Mouse (Mus musculus): Measurements from ENCODE around the gene Gpatch8. TPM values are rescaled to one million over a fixed set of nuclear protein-coding genes. Genes with fewer than 3 reads are reported as not detected.

The Gpatch8 gene
- total and polyA plus RNA-seq, 3 experiments, result 11.7 to 18.0 (median 14.8) TPM

DNA sequence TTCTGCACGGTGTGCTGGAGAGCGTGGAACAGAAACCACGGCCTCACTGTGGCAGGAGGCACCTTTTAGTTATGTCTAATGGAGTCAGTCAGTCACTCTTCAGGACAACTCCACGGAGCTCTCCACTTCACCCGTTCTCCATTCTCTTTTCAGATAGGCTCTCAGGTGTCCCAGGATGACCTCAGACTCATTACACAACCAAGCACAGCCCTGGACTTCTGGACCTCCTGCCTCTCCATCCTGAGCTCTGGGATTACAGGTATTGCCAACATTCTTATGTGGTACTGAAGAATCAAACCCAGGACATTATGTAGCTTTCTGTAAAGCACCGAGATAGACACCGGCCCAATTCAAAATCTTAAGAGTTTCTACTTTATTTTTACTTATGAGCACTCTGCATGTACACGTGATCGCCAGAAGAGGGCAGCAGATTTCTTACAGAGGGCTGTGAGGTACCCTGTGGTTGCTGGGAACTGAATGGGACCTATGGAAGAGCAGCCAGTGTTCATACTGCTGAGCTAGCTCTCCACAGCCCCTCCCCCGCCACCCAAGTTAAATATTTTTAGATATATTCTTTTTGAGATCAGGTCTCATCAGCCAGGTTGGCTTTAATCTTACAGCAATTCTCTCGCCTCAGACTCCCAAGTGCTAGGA lies 69.3 kb downstream of the Gpatch8 start:
- no peak overlapping the region for H3K27ac ChIP-seq
- no peaks in the 10 kb centered on the region for H3K79me2 ChIP-seq (replicated peaks; ENCODE audit: control insufficient read depth, insufficient read depth, low read length)
- intact Hi-C loops (cut with DNase I), result loop anchor here (1.0 to 2.0 kb wide), 3 partner anchors 69 to 164 kb away; partner anchors contain the start of gene Gpatch8
- H3K9ac ChIP-seq (ENCODE audit: low read depth, low read length), result no peak overlapping the region
- H3K4me3 ChIP-seq, result no peak overlapping the region
- H3K27me3 ChIP-seq (ENCODE audit: control insufficient read depth, insufficient read depth, low read length), result no peaks in the 10 kb centered on the region
- WGBS, result 55% methylated on average over 11 of the region's 11 CpGs
- peak; percentile 91 for TF ChIP-seq CTCF (IDR thresholded peaks at IDR 0.05)
- TF ChIP-seq POLR2A (IDR thresholded peaks at IDR 0.05; ENCODE audit: insufficient read depth, low read depth, low read length), result no peak
- DNase-seq, result peak in 1 of 2 experiments; percentile 24
- no peaks in the 10 kb centered on the region for H3K4me1 ChIP-seq (ENCODE audit: control insufficient read depth, insufficient read depth, low read length)
- H3K36me3 ChIP-seq (ENCODE audit: control insufficient read depth, insufficient read depth, low read length), result no peaks in the 10 kb centered on the region

GRCm38 (mm10) chr11:102481779-102482178 lies 74.4 kb downstream of the Gpatch8 start:
- no peak overlapping the region for H3K27ac ChIP-seq
- H3K36me3 ChIP-seq (ENCODE audit: control insufficient read depth, insufficient read depth, low read length), result no peaks in the 10 kb centered on the region
- intact Hi-C loops (cut with DNase I), result no loop called here
- WGBS, result 88% methylated on average over 10 of the region's 10 CpGs
- DNase-seq, result no peak
- no peak overlapping the region for H3K9ac ChIP-seq (ENCODE audit: low read depth, low read length)
- TF ChIP-seq CTCF (IDR thresholded peaks at IDR 0.05) (no peak), POLR2A (IDR thresholded peaks at IDR 0.05; ENCODE audit: insufficient read depth, low read depth, low read length) (no peak), EP300 (IDR thresholded peaks at IDR 0.05; ENCODE audit: insufficient read depth, low read depth, low read length) (no peak)
- no peaks in the 10 kb centered on the region for H3K27me3 ChIP-seq (ENCODE audit: control insufficient read depth, insufficient read depth, low read length)
- H3K4me3 ChIP-seq, result no peak overlapping the region
- no peaks in the 10 kb centered on the region for H3K4me1 ChIP-seq (ENCODE audit: control insufficient read depth, insufficient read depth, low read length)
- H3K79me2 ChIP-seq (replicated peaks; ENCODE audit: control insufficient read depth, insufficient read depth, low read length), result no peaks in the 10 kb centered on the region

DNA sequence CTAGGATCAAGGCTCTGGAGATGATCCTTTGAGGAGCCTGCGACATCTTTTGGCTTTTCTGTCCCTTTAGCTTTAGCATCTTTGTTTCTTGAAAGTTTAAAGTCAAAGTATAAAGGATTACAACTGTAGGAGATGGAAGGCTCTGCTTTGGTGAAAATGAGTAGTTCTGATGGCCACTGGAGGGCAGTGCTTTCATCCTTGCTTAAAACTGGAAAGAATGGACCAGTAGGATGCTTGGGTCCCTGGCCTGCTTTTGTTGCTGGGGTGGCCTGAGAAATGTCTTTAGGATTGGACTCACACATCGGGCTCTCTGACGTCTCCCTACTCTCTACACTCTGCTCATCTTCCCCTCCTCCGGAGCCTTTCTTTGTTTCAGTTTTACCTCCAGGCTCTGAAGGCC lies 75.3 kb downstream of the Gpatch8 start:
- WGBS, result 89% methylated on average over 4 of the region's 4 CpGs
- no peak for DNase-seq
- intact Hi-C loops (cut with DNase I), result no loop called here
- no peaks in the 10 kb centered on the region for H3K27me3 ChIP-seq (ENCODE audit: control insufficient read depth, insufficient read depth, low read length)
- no peak overlapping the region for H3K4me3 ChIP-seq
- no peaks in the 10 kb centered on the region for H3K36me3 ChIP-seq (ENCODE audit: control insufficient read depth, insufficient read depth, low read length)
- TF ChIP-seq POLR2A (IDR thresholded peaks at IDR 0.05; ENCODE audit: insufficient read depth, low read depth, low read length) (no peak), CTCF (IDR thresholded peaks at IDR 0.05) (peak; percentile 44), EP300 (IDR thresholded peaks at IDR 0.05; ENCODE audit: insufficient read depth, low read depth, low read length) (no peak)
- no peak overlapping the region for H3K9ac ChIP-seq (ENCODE audit: low read depth, low read length)
- H3K27ac ChIP-seq, result no peak overlapping the region
- no peaks in the 10 kb centered on the region for H3K4me1 ChIP-seq (ENCODE audit: control insufficient read depth, insufficient read depth, low read length)
- H3K79me2 ChIP-seq (replicated peaks; ENCODE audit: control insufficient read depth, insufficient read depth, low read length), result no peaks in the 10 kb centered on the region

- 96% methylated on average over 15 of the region's 15 CpGs for WGBS
Observed at GRCm38 (mm10) chr11:102480111-102480510, 76.1 kb downstream of the Gpatch8 start.

GRCm38 (mm10) chr11:102479581-102479980 lies 76.6 kb downstream of the Gpatch8 start:
- H3K27me3 ChIP-seq (ENCODE audit: control insufficient read depth, insufficient read depth, low read length), result no peaks in the 10 kb centered on the region
- no peaks in the 10 kb centered on the region for H3K36me3 ChIP-seq (ENCODE audit: control insufficient read depth, insufficient read depth, low read length)
- H3K4me1 ChIP-seq (ENCODE audit: control insufficient read depth, insufficient read depth, low read length), result no peaks in the 10 kb centered on the region
- no peak overlapping the region for H3K9ac ChIP-seq (ENCODE audit: low read depth, low read length)
- no peak overlapping the region for H3K4me3 ChIP-seq
- intact Hi-C loops (cut with DNase I), result no loop called here
- DNase-seq, result no peak
- no peak overlapping the region for H3K27ac ChIP-seq
- H3K79me2 ChIP-seq (replicated peaks; ENCODE audit: control insufficient read depth, insufficient read depth, low read length), result no peaks in the 10 kb centered on the region
- TF ChIP-seq CTCF (IDR thresholded peaks at IDR 0.05) (no peak), EP300 (IDR thresholded peaks at IDR 0.05; ENCODE audit: insufficient read depth, low read depth, low read length) (no peak), POLR2A (IDR thresholded peaks at IDR 0.05; ENCODE audit: insufficient read depth, low read depth, low read length) (no peak)
- WGBS, result 93% methylated on average over 23 of the region's 23 CpGs

More at GRCm38 (mm10) chr11:102480111-102480510, 76.1 kb downstream of the Gpatch8 start:
- TF ChIP-seq CTCF (IDR thresholded peaks at IDR 0.05) (no peak), POLR2A (IDR thresholded peaks at IDR 0.05; ENCODE audit: insufficient read depth, low read depth, low read length) (no peak), EP300 (IDR thresholded peaks at IDR 0.05; ENCODE audit: insufficient read depth, low read depth, low read length) (no peak)
- no peak for DNase-seq
- Histone ChIP-seq H3K27ac (no peak overlapping the region), H3K9ac (ENCODE audit: low read depth, low read length) (no peak overlapping the region), H3K27me3 (ENCODE audit: control insufficient read depth, insufficient read depth, low read length) (no peaks in the 10 kb centered on the region), H3K36me3 (ENCODE audit: control insufficient read depth, insufficient read depth, low read length) (no peaks in the 10 kb centered on the region), H3K4me3 (no peak overlapping the region), H3K4me1 (ENCODE audit: control insufficient read depth, insufficient read depth, low read length) (no peaks in the 10 kb centered on the region), H3K79me2 (replicated peaks; ENCODE audit: control insufficient read depth, insufficient read depth, low read length) (no peaks in the 10 kb centered on the region)
- intact Hi-C loops (cut with DNase I), result no loop called here

DNA sequence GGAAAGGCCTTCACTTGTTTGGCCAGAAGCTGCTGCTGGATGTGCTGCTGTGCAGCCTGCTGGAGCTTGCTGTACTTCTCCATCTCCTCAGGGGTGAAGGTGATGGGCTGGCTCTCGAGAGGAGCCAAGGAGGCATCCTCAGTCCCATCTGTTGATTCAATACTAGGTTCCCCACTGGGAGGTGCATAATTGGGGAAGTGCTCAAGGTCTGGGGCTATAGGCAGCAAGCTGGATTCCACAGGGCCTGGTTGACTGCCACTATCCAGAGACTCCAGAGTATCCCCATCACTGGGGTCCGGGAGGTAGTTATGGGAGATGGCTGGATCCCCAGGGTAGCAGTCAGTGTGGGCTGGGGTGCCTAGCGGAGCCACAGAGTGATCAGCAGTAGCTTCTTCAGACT lies 77.5 kb downstream of the Gpatch8 start:
- H3K4me3 ChIP-seq, result no peak overlapping the region
- no peaks in the 10 kb centered on the region for H3K4me1 ChIP-seq (ENCODE audit: control insufficient read depth, insufficient read depth, low read length)
- no peak for TF ChIP-seq POLR2A (IDR thresholded peaks at IDR 0.05; ENCODE audit: insufficient read depth, low read depth, low read length)
- TF ChIP-seq CTCF (IDR thresholded peaks at IDR 0.05), result no peak
- TF ChIP-seq EP300 (IDR thresholded peaks at IDR 0.05; ENCODE audit: insufficient read depth, low read depth, low read length), result no peak
- intact Hi-C loops (cut with DNase I), result no loop called here
- no peaks in the 10 kb centered on the region for H3K79me2 ChIP-seq (replicated peaks; ENCODE audit: control insufficient read depth, insufficient read depth, low read length)
- 88% methylated on average over 3 of the region's 3 CpGs for WGBS
- no peaks in the 10 kb centered on the region for H3K36me3 ChIP-seq (ENCODE audit: control insufficient read depth, insufficient read depth, low read length)
- H3K27ac ChIP-seq, result no peak overlapping the region
- no peak overlapping the region for H3K9ac ChIP-seq (ENCODE audit: low read depth, low read length)
- no peaks in the 10 kb centered on the region for H3K27me3 ChIP-seq (ENCODE audit: control insufficient read depth, insufficient read depth, low read length)
- DNase-seq, result no peak
